Comparison of ENCODE assay signal across 16 mouse cellular contexts in genomic region chr3:130955958-130956357, GRCm38 (mm10).
DNase-seq lines count a peak whose midpoint lies in the region; ATAC-seq lines count a peak whose summit lies in the region.
"Had no signal": no experiment of that assay in that cellular context is flagged by ENCODE, and none has a peak within 500 bp of the region (broad histone marks: within the 10 kb centered on the region; RNA-seq: fewer than 3 reads in every experiment).

No protein-coding gene starts in this region.

- DNase-seq in heart, adult 8-10 months (ENCODE audit: low spot score): peak; percentile 9
- no peak for DNase-seq in lung, adult 18-20 months
- peak; percentile 91 for DNase-seq in adipocyte (ENCODE audit: low spot score)
- peak; percentile 91 for DNase-seq in fat pad, adult 2 months (ENCODE audit: extremely low read depth, low read depth, low spot score)
- DNase-seq: adrenal gland, postnatal 25 days; cerebellum, postnatal 25 days; kidney, adult 2 months; kidney, postnatal 36 days; left cerebral cortex, postnatal 4 days; liver, embryonic 13.5 days; right cerebral cortex, postnatal 4 days had no signal

- H3K9ac ChIP-seq in heart, embryonic 11.5 days (ENCODE audit: low read depth, low read length): no peak overlapping the region
- no peak overlapping the region for H3K9ac ChIP-seq in lung, embryonic 16.5 days (ENCODE audit: low read length)
- no peak overlapping the region for H3K9ac ChIP-seq in kidney, embryonic 16.5 days (replicated peaks; ENCODE audit: low read length)
- H3K9ac ChIP-seq: liver, embryonic 13.5 days; neural tube, embryonic 13.5 days had no signal

- no peak for ATAC-seq in heart, embryonic 11.5 days (replicated peaks; ENCODE audit: insufficient number of reproducible peaks, low FRiP score, low TSS enrichment)
- ATAC-seq in lung, embryonic 16.5 days (ENCODE audit: low read depth): peak; percentile 31
- ATAC-seq in kidney, embryonic 16.5 days (ENCODE audit: low FRiP score, low TSS enrichment): no peak

- WGBS in heart, embryonic 11.5 days (ENCODE audit: insufficient replicate concordance): 71% methylated on average over 4 of the region's 4 CpGs
- 47% methylated on average over 4 of the region's 4 CpGs for WGBS in lung, embryonic 16.5 days
- 79% methylated on average over 4 of the region's 4 CpGs for WGBS in kidney, embryonic 16.5 days

- H3K27ac ChIP-seq in heart, embryonic 11.5 days (ENCODE audit: low read depth, low read length): no peak overlapping the region
- H3K27ac ChIP-seq in lung, embryonic 16.5 days (ENCODE audit: low read length): peak overlapping the region; percentile 42
- no peak overlapping the region for H3K27ac ChIP-seq in kidney, embryonic 16.5 days (ENCODE audit: low read length)
- H3K27ac ChIP-seq: liver, embryonic 13.5 days; neural tube, embryonic 13.5 days had no signal

- no peak overlapping the region for H3K4me2 ChIP-seq in heart, embryonic 11.5 days
- no peak overlapping the region for H3K4me2 ChIP-seq in lung, embryonic 16.5 days (ENCODE audit: low read depth, low read length)
- H3K4me2 ChIP-seq in kidney, embryonic 16.5 days (replicated peaks; ENCODE audit: low read depth, low read length): no peak overlapping the region
- H3K4me2 ChIP-seq: liver, embryonic 13.5 days; neural tube, embryonic 13.5 days had no signal

- H3K27me3 ChIP-seq in heart, embryonic 11.5 days (ENCODE audit: control insufficient read depth, insufficient read depth, low read length): no peaks in the 10 kb centered on the region
- H3K27me3 ChIP-seq in lung, embryonic 16.5 days (ENCODE audit: control insufficient read depth, insufficient read depth, low read depth, low read length): no peaks in the 10 kb centered on the region
- H3K27me3 ChIP-seq in kidney, embryonic 16.5 days (ENCODE audit: insufficient read depth, low read length): no peaks in the 10 kb centered on the region
- H3K27me3 ChIP-seq: liver, embryonic 13.5 days; neural tube, embryonic 13.5 days had no signal

- 0 out of 2 replicates have a peak, but pooled peaks cover 3% of the 10 kb centered on the region for H3K9me3 ChIP-seq in heart, embryonic 11.5 days (replicated peaks; ENCODE audit: control insufficient read depth, low read length)
- H3K9me3 ChIP-seq in lung, embryonic 16.5 days (ENCODE audit: control insufficient read depth, low read length): peaks cover 5% of the 10 kb centered on the region; the same call in 1 of the 2 replicates
- H3K9me3 ChIP-seq in kidney, embryonic 16.5 days (ENCODE audit: low read length): no peaks in the 10 kb centered on the region; the same call in 1 of the 2 replicates
- H3K9me3 ChIP-seq: liver, embryonic 13.5 days had no signal

- H3K36me3 ChIP-seq in heart, embryonic 11.5 days (ENCODE audit: control insufficient read depth, insufficient read depth, low read length): no peaks in the 10 kb centered on the region
- H3K36me3 ChIP-seq in lung, embryonic 16.5 days (ENCODE audit: control insufficient read depth, insufficient read depth, low read length): no peaks in the 10 kb centered on the region
- no peaks in the 10 kb centered on the region for H3K36me3 ChIP-seq in kidney, embryonic 16.5 days (ENCODE audit: insufficient read depth, low read length)
- H3K36me3 ChIP-seq: liver, embryonic 13.5 days; neural tube, embryonic 13.5 days had no signal

- no peaks in the 10 kb centered on the region for H3K4me1 ChIP-seq in heart, embryonic 11.5 days (ENCODE audit: control insufficient read depth, insufficient read depth, low read length)
- no peaks in the 10 kb centered on the region for H3K4me1 ChIP-seq in lung, embryonic 16.5 days (replicated peaks; ENCODE audit: control insufficient read depth, insufficient read depth, low read length)
- H3K4me1 ChIP-seq in kidney, embryonic 16.5 days (ENCODE audit: insufficient read depth, low read length): no peaks in the 10 kb centered on the region
- H3K4me1 ChIP-seq: liver, embryonic 13.5 days; neural tube, embryonic 13.5 days had no signal

- no peak overlapping the region for H3K4me3 ChIP-seq in heart, embryonic 11.5 days (ENCODE audit: low read depth, low read length)
- H3K4me3 ChIP-seq in lung, embryonic 16.5 days (ENCODE audit: low read length): no peak overlapping the region
- no peak overlapping the region for H3K4me3 ChIP-seq in kidney, embryonic 16.5 days (ENCODE audit: low read length)
- H3K4me3 ChIP-seq: liver, embryonic 13.5 days; megakaryocyte, embryonic 14.5 days; neural tube, embryonic 13.5 days had no signal

Comparison
In these comparisons a context has a peak if more than half of its experiments do, and no peak if none do; other contexts are left out.
1. DNase-seq: peak in heart, adult 8-10 months (single experiment), adipocyte (single experiment) and fat pad, adult 2 months (single experiment); none in lung, adult 18-20 months (0 of 2).